Mouse (Mus musculus): ENCODE data around the gene Camkmt. TPM values are rescaled to one million over a fixed set of nuclear protein-coding genes. Genes with fewer than 3 reads are reported as not detected.

Gene Camkmt
- polyA plus RNA-seq, 1 experiment: 3.4 TPM

DNA sequence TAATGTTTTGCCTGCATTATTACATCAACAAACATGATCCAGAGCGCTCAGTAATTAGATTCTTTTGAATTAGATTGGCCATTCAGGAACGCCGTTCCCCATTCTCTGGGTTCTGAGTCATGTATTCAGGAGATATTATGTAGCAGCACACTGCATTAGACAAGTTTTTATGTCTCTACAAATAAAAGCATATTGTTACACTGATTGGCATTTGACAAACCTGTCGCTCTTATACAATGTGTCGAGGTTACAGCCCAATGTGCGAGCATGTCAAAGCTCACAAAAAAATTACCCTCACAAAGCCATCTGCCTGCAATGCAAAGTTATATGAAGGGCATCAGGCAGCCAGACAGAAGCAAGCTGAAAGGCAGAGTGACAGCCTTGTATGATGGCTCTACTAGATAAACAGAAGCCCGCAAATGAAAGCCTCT, 303.6 kb downstream of the Camkmt start:
- 97% methylated on average over 7 of the region's 7 CpGs for WGBS
- Histone ChIP-seq H3K27ac (ENCODE audit: control insufficient read depth, insufficient read depth, low read length) (no peak overlapping the region), H3K36me3 (ENCODE audit: control insufficient read depth, insufficient read depth, low read length) (no peaks in the 10 kb centered on the region), H3K4me3 (ENCODE audit: control insufficient read depth, insufficient read depth, low read length) (no peak overlapping the region), H3K27me3 (ENCODE audit: control insufficient read depth, insufficient read depth, low read length) (no peaks in the 10 kb centered on the region), H3K4me1 (replicated peaks; ENCODE audit: control insufficient read depth, insufficient read depth, low read length) (no peaks in the 10 kb centered on the region)
- DNase-seq: no peak
- TF ChIP-seq POLR2A (IDR thresholded peaks at IDR 0.05; ENCODE audit: control insufficient read depth, extremely low read depth, insufficient read depth, low read length, poor library complexity) (no peak), CTCF (IDR thresholded peaks at IDR 0.05; ENCODE audit: borderline replicate concordance, control insufficient read depth, extremely low read depth, insufficient read depth, low read length, poor library complexity) (no peak)

DNA sequence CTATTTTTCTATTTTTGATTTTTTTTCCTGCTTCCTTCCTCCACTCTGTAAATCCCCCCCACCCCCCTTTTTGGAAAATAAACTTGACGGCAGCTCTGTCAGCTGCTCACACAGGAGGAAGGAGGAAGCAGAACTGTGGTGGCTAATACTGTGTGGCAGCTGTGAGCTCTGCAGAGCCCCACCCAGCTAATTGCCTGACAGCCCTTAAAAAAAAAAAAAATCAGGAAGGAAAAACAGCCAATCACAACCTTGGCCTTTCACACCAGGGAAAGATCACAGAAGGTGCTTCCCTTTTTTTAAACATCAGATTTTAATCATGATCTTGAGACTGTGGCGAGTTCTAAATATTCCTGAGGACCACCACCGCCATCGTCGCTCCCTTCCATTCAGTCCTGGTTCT, 305.1 kb downstream of the Camkmt start:
- no peak for TF ChIP-seq POLR2A (IDR thresholded peaks at IDR 0.05; ENCODE audit: control insufficient read depth, extremely low read depth, insufficient read depth, low read length, poor library complexity)
- TF ChIP-seq CTCF (IDR thresholded peaks at IDR 0.05; ENCODE audit: borderline replicate concordance, control insufficient read depth, extremely low read depth, insufficient read depth, low read length, poor library complexity): no peak
- no peaks in the 10 kb centered on the region for H3K4me1 ChIP-seq (replicated peaks; ENCODE audit: control insufficient read depth, insufficient read depth, low read length)
- 4% methylated on average over 5 of the region's 5 CpGs for WGBS
- no peaks in the 10 kb centered on the region for H3K36me3 ChIP-seq (ENCODE audit: control insufficient read depth, insufficient read depth, low read length)
- no peak overlapping the region for H3K27ac ChIP-seq (ENCODE audit: control insufficient read depth, insufficient read depth, low read length)
- no peak for DNase-seq
- H3K27me3 ChIP-seq (ENCODE audit: control insufficient read depth, insufficient read depth, low read length): no peaks in the 10 kb centered on the region
- H3K4me3 ChIP-seq (ENCODE audit: control insufficient read depth, insufficient read depth, low read length): no peak overlapping the region; the same call in 1 of the 2 replicates

DNA sequence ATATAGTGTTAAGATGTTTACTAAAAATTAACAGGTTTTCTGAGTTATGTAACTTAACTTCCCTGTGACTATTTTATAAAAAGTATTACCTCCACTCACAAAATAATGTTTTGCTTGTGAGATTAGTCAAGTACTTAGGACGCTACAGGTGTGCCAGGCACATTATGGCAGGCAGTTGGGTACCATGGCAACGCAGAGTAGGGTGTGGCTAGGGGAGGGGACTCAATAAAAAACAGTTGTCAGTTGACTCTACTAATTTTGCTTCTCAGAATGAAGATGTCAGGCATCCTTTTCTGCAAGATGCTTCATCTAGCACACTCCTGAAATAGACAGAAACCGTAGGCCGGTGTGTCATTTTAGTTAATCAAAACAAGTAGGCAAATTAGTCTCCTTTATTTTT, 310.4 kb downstream of the Camkmt start:
- WGBS: 80% methylated on average over 4 of the region's 4 CpGs
- no peaks in the 10 kb centered on the region for H3K36me3 ChIP-seq (ENCODE audit: control insufficient read depth, insufficient read depth, low read length)
- DNase-seq: no peak
- H3K27ac ChIP-seq (ENCODE audit: control insufficient read depth, insufficient read depth, low read length): no peak overlapping the region
- no peaks in the 10 kb centered on the region for H3K4me1 ChIP-seq (replicated peaks; ENCODE audit: control insufficient read depth, insufficient read depth, low read length)
- TF ChIP-seq POLR2A (IDR thresholded peaks at IDR 0.05; ENCODE audit: control insufficient read depth, extremely low read depth, insufficient read depth, low read length, poor library complexity) (no peak), CTCF (IDR thresholded peaks at IDR 0.05; ENCODE audit: borderline replicate concordance, control insufficient read depth, extremely low read depth, insufficient read depth, low read length, poor library complexity) (no peak)
- H3K4me3 ChIP-seq (ENCODE audit: control insufficient read depth, insufficient read depth, low read length): no peak overlapping the region
- H3K27me3 ChIP-seq (ENCODE audit: control insufficient read depth, insufficient read depth, low read length): no peaks in the 10 kb centered on the region

DNA sequence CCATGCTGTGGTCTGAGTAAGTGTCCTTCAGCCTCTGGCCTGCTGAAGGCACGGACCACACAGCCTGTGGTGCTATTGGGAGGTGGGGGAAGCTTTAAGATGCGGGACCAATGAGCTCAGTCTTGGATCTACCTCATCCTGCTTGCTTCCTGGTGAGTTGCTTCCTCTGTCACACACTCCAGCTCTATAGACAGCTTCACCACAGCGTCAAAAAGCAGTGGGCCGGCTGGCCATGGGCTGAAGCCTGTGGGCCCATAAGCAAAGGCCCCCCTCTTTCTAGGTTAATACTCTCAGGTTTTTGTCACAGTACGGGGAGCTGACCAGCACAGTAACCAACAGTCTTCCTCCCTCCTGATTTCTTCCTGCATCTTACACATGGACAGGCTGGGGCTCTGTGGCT, 314.8 kb downstream of the Camkmt start:
- no peak overlapping the region for H3K4me3 ChIP-seq (ENCODE audit: control insufficient read depth, insufficient read depth, low read length)
- no peak for DNase-seq
- 88% methylated on average over 5 of the region's 5 CpGs for WGBS

DNA sequence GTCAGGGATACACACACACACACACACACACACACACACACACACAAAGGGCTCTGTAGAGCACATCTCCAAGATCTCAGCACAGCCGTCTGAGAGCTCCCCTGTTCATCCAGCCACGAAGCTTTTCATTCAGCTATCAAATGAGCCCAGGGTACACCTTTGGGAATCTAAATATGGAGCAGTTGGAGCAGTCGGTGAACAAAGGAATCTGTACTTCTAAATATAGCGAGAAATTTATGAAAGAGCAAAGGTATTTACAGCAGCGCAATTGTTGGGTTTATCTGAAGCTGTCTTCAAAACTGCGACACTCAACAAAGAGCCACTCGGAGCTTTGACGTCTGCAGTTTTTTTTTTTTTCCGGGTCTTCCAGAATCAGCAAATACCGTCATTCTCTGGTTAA, 315.8 kb downstream of the Camkmt start:
- TF ChIP-seq CTCF (IDR thresholded peaks at IDR 0.05; ENCODE audit: borderline replicate concordance, control insufficient read depth, extremely low read depth, insufficient read depth, low read length, poor library complexity): no peak
- TF ChIP-seq POLR2A (IDR thresholded peaks at IDR 0.05; ENCODE audit: control insufficient read depth, extremely low read depth, insufficient read depth, low read length, poor library complexity): no peak
- H3K27ac ChIP-seq (ENCODE audit: control insufficient read depth, insufficient read depth, low read length): no peak overlapping the region
- no peaks in the 10 kb centered on the region for H3K36me3 ChIP-seq (ENCODE audit: control insufficient read depth, insufficient read depth, low read length)
- no peaks in the 10 kb centered on the region for H3K27me3 ChIP-seq (ENCODE audit: control insufficient read depth, insufficient read depth, low read length)
- 95% methylated on average over 10 of the region's 10 CpGs for WGBS
- no peaks in the 10 kb centered on the region for H3K4me1 ChIP-seq (replicated peaks; ENCODE audit: control insufficient read depth, insufficient read depth, low read length)
- no peak for DNase-seq
- H3K4me3 ChIP-seq (ENCODE audit: control insufficient read depth, insufficient read depth, low read length): no peak overlapping the region

More for the DNA sequence above, 314.8 kb downstream of the Camkmt start:
- TF ChIP-seq CTCF (IDR thresholded peaks at IDR 0.05; ENCODE audit: borderline replicate concordance, control insufficient read depth, extremely low read depth, insufficient read depth, low read length, poor library complexity) (no peak), POLR2A (IDR thresholded peaks at IDR 0.05; ENCODE audit: control insufficient read depth, extremely low read depth, insufficient read depth, low read length, poor library complexity) (no peak)
- no peak overlapping the region for H3K27ac ChIP-seq (ENCODE audit: control insufficient read depth, insufficient read depth, low read length)
- no peaks in the 10 kb centered on the region for H3K27me3 ChIP-seq (ENCODE audit: control insufficient read depth, insufficient read depth, low read length)
- no peaks in the 10 kb centered on the region for H3K4me1 ChIP-seq (replicated peaks; ENCODE audit: control insufficient read depth, insufficient read depth, low read length)
- H3K36me3 ChIP-seq (ENCODE audit: control insufficient read depth, insufficient read depth, low read length): no peaks in the 10 kb centered on the region

DNA sequence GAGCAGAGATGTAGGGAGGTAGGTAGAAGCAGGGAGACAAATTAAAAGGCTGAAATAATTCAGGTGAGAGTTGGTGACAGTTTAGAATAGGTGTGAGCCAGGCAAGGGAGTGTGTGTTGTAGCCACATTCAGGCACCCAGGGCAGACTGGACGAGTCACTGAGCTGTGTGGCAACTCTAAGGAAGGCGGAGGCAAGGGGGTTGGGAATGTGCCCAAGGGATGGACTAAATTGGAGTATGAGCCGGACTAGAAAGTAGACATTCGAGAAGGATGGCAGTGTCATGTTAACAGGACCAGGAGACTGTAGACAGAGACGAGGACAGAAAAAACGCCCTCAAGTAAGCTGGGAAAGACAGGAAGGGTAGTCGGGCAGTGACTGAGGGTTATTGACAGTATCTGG, 338.5 kb downstream of the Camkmt start:
- no peak for DNase-seq
- H3K36me3 ChIP-seq (ENCODE audit: control insufficient read depth, insufficient read depth, low read length): no peaks in the 10 kb centered on the region
- no peak overlapping the region for H3K27ac ChIP-seq (ENCODE audit: control insufficient read depth, insufficient read depth, low read length)
- no peak for TF ChIP-seq CTCF (IDR thresholded peaks at IDR 0.05; ENCODE audit: borderline replicate concordance, control insufficient read depth, extremely low read depth, insufficient read depth, low read length, poor library complexity)
- TF ChIP-seq POLR2A (IDR thresholded peaks at IDR 0.05; ENCODE audit: control insufficient read depth, extremely low read depth, insufficient read depth, low read length, poor library complexity): no peak
- no peaks in the 10 kb centered on the region for H3K4me1 ChIP-seq (replicated peaks; ENCODE audit: control insufficient read depth, insufficient read depth, low read length)
- H3K27me3 ChIP-seq (ENCODE audit: control insufficient read depth, insufficient read depth, low read length): no peaks in the 10 kb centered on the region
- 91% methylated on average over 7 of the region's 7 CpGs for WGBS
- no peak overlapping the region for H3K4me3 ChIP-seq (ENCODE audit: control insufficient read depth, insufficient read depth, low read length)

DNA sequence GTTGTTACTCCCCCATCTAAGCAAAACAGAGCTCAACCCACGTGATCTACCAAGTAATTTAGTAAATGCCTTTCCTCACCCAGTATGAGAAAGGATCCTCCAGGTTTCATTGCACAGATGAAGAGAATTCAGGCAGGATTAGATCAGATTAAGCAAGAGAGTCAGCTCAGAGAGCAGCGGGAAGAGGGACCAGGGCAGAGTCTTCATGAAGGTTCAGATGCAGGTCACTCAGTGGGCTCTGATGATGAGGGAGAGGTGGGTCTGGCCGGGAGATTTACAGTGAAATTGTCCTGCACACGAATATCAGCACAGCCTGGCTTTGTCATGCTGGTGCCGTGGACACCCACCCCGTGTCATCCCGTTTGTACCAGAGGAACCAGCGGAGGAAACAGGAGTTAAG, 342.6 kb downstream of the Camkmt start:
- no peaks in the 10 kb centered on the region for H3K36me3 ChIP-seq (ENCODE audit: control insufficient read depth, insufficient read depth, low read length)
- H3K27ac ChIP-seq (ENCODE audit: control insufficient read depth, insufficient read depth, low read length): no peak overlapping the region
- DNase-seq: no peak
- no peak for TF ChIP-seq POLR2A (IDR thresholded peaks at IDR 0.05; ENCODE audit: control insufficient read depth, extremely low read depth, insufficient read depth, low read length, poor library complexity)
- no peak for TF ChIP-seq CTCF (IDR thresholded peaks at IDR 0.05; ENCODE audit: borderline replicate concordance, control insufficient read depth, extremely low read depth, insufficient read depth, low read length, poor library complexity)
- 60% methylated on average over 8 of the region's 8 CpGs for WGBS
- no peak overlapping the region for H3K4me3 ChIP-seq (ENCODE audit: control insufficient read depth, insufficient read depth, low read length)
- no peaks in the 10 kb centered on the region for H3K4me1 ChIP-seq (replicated peaks; ENCODE audit: control insufficient read depth, insufficient read depth, low read length)
- no peaks in the 10 kb centered on the region for H3K27me3 ChIP-seq (ENCODE audit: control insufficient read depth, insufficient read depth, low read length)

Data from thymus, adult 2 months (tissue).